Mouse (Mus musculus) gastrocnemius, adult 2 months (tissue): ENCODE measurements around the gene Zdhhc8. TPM values are rescaled to one million over a fixed set of nuclear protein-coding genes. Genes with fewer than 3 reads are reported as not detected.
"Not testable (repeated sequence)": the region's sequence is repeated elsewhere in the genome, so short reads cannot be mapped to it uniquely, and the experiment has no call there.

ENCODE experiments used
- DNase-seq: peaks from one replicate; pipeline ENCODE4 v3.0.0; 2022
- H3K27ac ChIP-seq: fragments of 200-600 bp; 2 replicates; pipeline ENCODE4 v1.8.1; 2022; ENCODE audit warnings: mild to moderate bottlenecking
- H3K4me3 ChIP-seq: fragments of 200-600 bp; 2 replicates; pipeline ENCODE4 v1.8.1; 2022; ENCODE audit warnings: mild to moderate bottlenecking, moderate library complexity
- CTCF ChIP-seq: fragments of 200-600 bp; IDR thresholded peaks from 2 replicates; pipeline ENCODE4 v1.8.1; 2022; ENCODE audit warnings: antibody characterized with exemption, mild to moderate bottlenecking, moderate library complexity
- intact Hi-C: fragments of 180-260 bp; cut with DNase I; formaldehyde crosslinking; loops from one replicate; pipeline ENCODE4 v1.15.1; 2025
- total RNA-seq, 2 experiments: library from RNA; stranded (reverse); gene quantifications; 2 replicates each; pipeline ENCODE4 v1.2.3; 2021

Zdhhc8 gene
- total RNA-seq, 2 experiments from 2014 or later: 21.6 to 28.7 TPM

GRCm38 (mm10) chr16:18203430-18204091 is 31.4 kb downstream of the Zdhhc8 start:
- intact Hi-C loops: no loop called here
- H3K4me3 ChIP-seq: no peak overlapping the region
- no peak for DNase-seq
- H3K27ac ChIP-seq: no peak overlapping the region
- no peak for TF ChIP-seq CTCF

- TF ChIP-seq CTCF: no peak
- Histone ChIP-seq H3K4me3 (no peak overlapping the region), H3K27ac (no peak overlapping the region)
- intact Hi-C loops: no loop called here
- DNase-seq: no peak
These were observed 32.9 kb downstream of the Zdhhc8 start for GRCm38 (mm10) chr16:18202061-18202460.

- no peak overlapping the region for H3K27ac ChIP-seq
- no peak for TF ChIP-seq CTCF
- no peak for DNase-seq
- intact Hi-C loops: no loop called here
- H3K4me3 ChIP-seq: no peak overlapping the region
These were observed 33.3 kb downstream of the Zdhhc8 start for GRCm38 (mm10) chr16:18201620-18202019.

DNA sequence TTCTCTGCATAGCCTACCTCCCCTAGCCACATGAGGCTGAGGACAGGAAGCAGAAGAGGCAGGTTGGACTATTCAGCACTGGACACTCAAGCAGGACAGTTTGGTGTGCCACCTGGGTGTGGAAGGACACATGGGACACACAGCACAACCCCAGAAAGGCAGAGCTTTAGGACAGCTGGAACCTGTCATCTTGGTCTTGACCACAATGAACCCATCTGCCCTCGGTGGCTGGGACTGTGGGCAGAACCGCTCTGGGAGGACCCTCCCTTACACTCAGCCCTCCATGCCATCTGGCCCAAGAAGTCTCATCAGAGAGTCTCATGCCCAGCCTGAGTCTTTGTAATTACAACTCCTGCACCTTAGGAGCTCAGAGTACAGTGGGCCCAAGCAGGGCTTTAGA is 34.9 kb downstream of the Zdhhc8 start:
- DNase-seq: no peak
- no peak overlapping the region for H3K27ac ChIP-seq
- TF ChIP-seq CTCF: no peak
- intact Hi-C loops: no loop called here
- H3K4me3 ChIP-seq: no peak overlapping the region

DNA sequence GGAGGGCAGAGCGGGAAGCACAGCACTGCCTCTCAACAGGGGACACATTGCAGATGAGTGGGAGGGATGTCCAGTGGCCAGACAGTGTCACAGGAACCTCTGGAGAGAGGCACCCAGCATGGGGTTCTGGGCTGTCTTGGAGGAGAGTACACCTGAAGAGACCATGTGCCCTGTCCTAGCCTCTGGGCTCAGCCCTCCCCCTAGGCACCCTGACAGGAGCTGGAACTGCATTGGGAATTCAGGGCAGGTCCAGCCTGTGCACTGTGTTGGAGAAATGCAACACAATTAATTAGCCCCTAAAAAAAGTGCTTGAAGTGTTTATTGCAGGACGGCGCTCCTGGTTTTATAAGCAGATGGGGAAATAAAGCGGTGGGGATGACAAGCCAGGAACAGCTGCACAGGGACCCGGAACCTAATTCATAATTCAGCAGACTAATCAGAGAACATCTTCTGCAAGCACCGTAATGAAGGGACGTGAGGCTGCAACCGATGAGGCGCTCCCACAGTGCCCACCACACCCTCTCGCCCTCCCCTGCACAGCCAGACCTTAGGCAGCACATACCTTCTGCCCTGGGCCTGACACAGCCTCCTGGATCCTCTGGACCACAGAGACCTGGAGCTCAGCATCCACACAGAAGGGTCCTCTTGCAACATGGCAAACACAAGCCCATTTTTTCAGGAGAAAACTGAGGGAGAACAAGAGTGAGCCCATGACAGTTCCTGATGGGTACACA is 36.4 kb downstream of the Zdhhc8 start:
- TF ChIP-seq CTCF: no peak
- Histone ChIP-seq H3K4me3 (no peak overlapping the region), H3K27ac (no peak overlapping the region)
- intact Hi-C loops: no loop called here
- no peak for DNase-seq

- intact Hi-C loops: no loop called here
- DNase-seq: no peak
These were observed 37.1 kb downstream of the Zdhhc8 start for GRCm38 (mm10) chr16:18197881-18198280.

DNA sequence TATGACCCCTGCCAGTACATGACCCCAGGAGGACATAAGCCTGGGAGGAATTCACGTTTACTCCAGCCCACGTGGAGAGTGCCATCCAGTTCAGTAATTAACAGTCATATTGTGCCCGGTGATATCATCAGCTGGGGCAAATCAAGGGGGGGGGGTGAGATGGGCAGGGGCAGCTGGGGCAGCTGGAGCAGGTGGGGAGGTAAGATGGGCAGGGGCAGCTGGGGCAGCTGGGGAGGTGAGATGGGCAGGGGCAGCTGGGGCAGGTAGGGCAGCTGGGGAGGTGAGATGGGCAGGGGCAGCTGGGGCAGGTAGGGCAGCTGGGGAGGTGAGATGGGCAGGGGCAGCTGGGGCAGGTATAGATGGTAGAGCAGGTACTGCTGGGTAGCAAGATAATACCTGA is 39.4 kb downstream of the Zdhhc8 start:
- peak; percentile 53 for DNase-seq
- intact Hi-C loops, H3K4me3 ChIP-seq: not testable (repeated sequence)
- peak overlapping the region; percentile 90 for H3K27ac ChIP-seq

More at GRCm38 (mm10) chr16:18197881-18198280, 37.1 kb downstream of the Zdhhc8 start:
- H3K4me3 ChIP-seq: no peak overlapping the region
- no peak for TF ChIP-seq CTCF
- H3K27ac ChIP-seq: no peak overlapping the region

- DNase-seq: peak; percentile 75
- intact Hi-C loops: no loop called here
- H3K27ac ChIP-seq: peak overlapping the region; percentile 90
- no peak overlapping the region for H3K4me3 ChIP-seq
- TF ChIP-seq CTCF: no peak
These were observed 39.9 kb downstream of the Zdhhc8 start for GRCm38 (mm10) chr16:18195068-18195467.

GRCm38 (mm10) chr16:18194208-18194985 is 40.5 kb downstream of the Zdhhc8 start:
- intact Hi-C loops: no loop called here

DNA sequence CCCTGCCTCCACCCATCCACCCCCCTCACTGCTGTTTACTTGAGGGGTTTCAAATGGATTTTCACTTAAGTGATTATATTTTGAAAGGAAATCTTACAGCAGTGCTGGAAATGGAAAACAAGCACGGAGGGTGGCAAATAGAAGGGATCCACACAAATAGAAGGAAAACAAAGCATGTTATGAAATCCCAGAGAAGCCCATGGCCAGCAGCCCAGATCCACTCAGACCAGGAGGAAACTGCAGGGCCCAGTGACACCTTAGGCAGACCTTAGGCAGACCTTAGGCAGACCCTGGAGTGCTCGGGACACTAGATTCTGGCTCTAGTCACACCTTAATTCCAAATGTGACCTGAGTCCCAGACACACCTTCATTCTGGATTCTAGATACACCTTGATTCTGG is 43.9 kb downstream of the Zdhhc8 start:
- no peak for TF ChIP-seq CTCF
- no peak for DNase-seq
- H3K27ac ChIP-seq: no peak overlapping the region
- intact Hi-C loops: no loop called here
- no peak overlapping the region for H3K4me3 ChIP-seq

More at GRCm38 (mm10) chr16:18194208-18194985, 40.5 kb downstream of the Zdhhc8 start:
- Histone ChIP-seq H3K27ac (peak overlapping the region; percentile 90), H3K4me3 (peak overlapping the region; percentile 68)
- peak; percentile 83 for DNase-seq
- no peak for TF ChIP-seq CTCF

- TF ChIP-seq CTCF: no peak
- intact Hi-C loops: no loop called here
- Histone ChIP-seq H3K4me3 (no peak overlapping the region), H3K27ac (peak overlapping the region; percentile 74)
- DNase-seq: no peak
These were observed 47.7 kb downstream of the Zdhhc8 start for GRCm38 (mm10) chr16:18187221-18187620.

- intact Hi-C loops: no loop called here
- DNase-seq: peak; percentile 53
- TF ChIP-seq CTCF: no peak
- no peak overlapping the region for H3K4me3 ChIP-seq
- peak overlapping the region; percentile 74 for H3K27ac ChIP-seq
These were observed 48.1 kb downstream of the Zdhhc8 start for GRCm38 (mm10) chr16:18186798-18187197.
